Mouse (Mus musculus) MEL (cell line): ENCODE measurements around the gene Vmn2r27. TPM values are rescaled to one million over a fixed set of nuclear protein-coding genes. Genes with fewer than 3 reads are reported as not detected.
A peak's percentile ranks its signal among the peaks of the same experiment; 100 is the strongest.

ENCODE experiments used
- DNase-seq: peaks from one replicate; pipeline ENCODE4 v3.0.0; 2011; ENCODE audit warnings: low read depth, low spot score
- H3K27ac ChIP-seq: 2 replicates; pipeline ENCODE4 v1.5.1; 2012; ENCODE audit warnings: low read depth, mild to moderate bottlenecking, control low read depth, low read length, moderate library complexity; ENCODE audit not compliant: control insufficient read depth
- H3K27me3 ChIP-seq, 2 experiments: fragments of 150-350 bp in 1 of 2; sonication (generic) in 1 of 2; 2 replicates each; pipeline ENCODE4 v1.6.1; 2012; ENCODE audit warnings: low read length in 2 of 2, mild to moderate bottlenecking in 2 of 2, improper control_type of control experiment in 1 of 2, moderate library complexity in 1 of 2; ENCODE audit not compliant: insufficient read depth in 2 of 2, control insufficient read depth in 1 of 2
- H3K36me3 ChIP-seq, 2 experiments: 2 replicates each; pipeline ENCODE4 v1.6.1; 2012 to 2014; ENCODE audit warnings: low read length in 2 of 2, improper control_type of control experiment in 1 of 2, inconsistent platforms in 1 of 2, mild to moderate bottlenecking in 1 of 2; ENCODE audit not compliant: insufficient read depth in 2 of 2, control insufficient read depth in 1 of 2
- H3K4me1 ChIP-seq, 2 experiments: fragments of 150-350 bp in 1 of 2; sonication (generic) in 1 of 2; 2 replicates each; pipeline ENCODE4 v1.6.1; 2012; ENCODE audit warnings: low read length in 2 of 2, improper control_type of control experiment in 1 of 2, mild to moderate bottlenecking in 1 of 2; ENCODE audit not compliant: insufficient read depth in 2 of 2, control insufficient read depth in 1 of 2
- H3K4me3 ChIP-seq, 2 experiments: fragments of 150-350 bp in 1 of 2; sonication (generic) in 1 of 2; 2 replicates each; pipeline ENCODE4 v1.5.1; 2012; ENCODE audit warnings: low read depth in 2 of 2, low read length in 2 of 2, mild to moderate bottlenecking in 2 of 2, moderate library complexity in 2 of 2, control low read depth in 1 of 2, improper control_type of control experiment in 1 of 2; ENCODE audit not compliant: control insufficient read depth in 1 of 2, insufficient read depth in 1 of 2
- H3K79me2 ChIP-seq: 2 replicates; pipeline ENCODE4 v1.6.1; 2012; ENCODE audit warnings: mild to moderate bottlenecking, low read length, moderate library complexity; ENCODE audit not compliant: control insufficient read depth, poor library complexity, insufficient read depth
- H3K9ac ChIP-seq: 2 replicates; pipeline ENCODE4 v1.6.1; 2012; ENCODE audit warnings: low read depth, mild to moderate bottlenecking, control low read depth, low read length, moderate library complexity; ENCODE audit not compliant: control insufficient read depth, poor library complexity, severe bottlenecking
- H3K9me3 ChIP-seq: fragments of 150-350 bp; sonication (generic); replicated peaks from 2 replicates; pipeline ENCODE4 v1.6.1; 2012; ENCODE audit warnings: mild to moderate bottlenecking, low read length, improper control_type of control experiment, moderate library complexity; ENCODE audit not compliant: insufficient read depth
- CHD2 ChIP-seq: IDR thresholded peaks from 2 replicates; pipeline ENCODE4 v1.6.1; 2011; ENCODE audit warnings: low read length, improper control_type of control experiment
- EP300 ChIP-seq, 2 experiments: IDR thresholded peaks; 2 replicates each; pipeline ENCODE4 v1.6.1; 2011; ENCODE audit warnings: improper control_type of control experiment in 2 of 2, low read length in 2 of 2, low read depth in 1 of 2, mild to moderate bottlenecking in 1 of 2
- RCOR1 ChIP-seq: IDR thresholded peaks from 2 replicates; pipeline ENCODE4 v1.6.1; 2012; ENCODE audit warnings: low read depth, mild to moderate bottlenecking, inconsistent platforms, low read length, improper control_type of control experiment
- polyA plus RNA-seq, 2 experiments: library from polyadenylated mRNA; stranded (reverse) in 1 of 2; unstranded in 1 of 2; fragments of >175 nt in 1 of 2; fragments of >200 nt in 1 of 2; gene quantifications; 2 replicates each; pipeline versions ENCODE4 v1.2.1 to v1.2.4; 2012; ENCODE audit warnings: low replicate concordance in 2 of 2, low read depth in 1 of 2; ENCODE audit not compliant: insufficient read length in 2 of 2, insufficient read depth in 1 of 2, missing spikeins in 1 of 2
- total RNA-seq: library from RNA; depleted of rRNA; stranded (reverse); fragments of 300-350 nt; gene quantifications from 2 replicates; pipeline ENCODE4 v1.2.3, GENCODE M21; 2012; rRNA removed

The Vmn2r27 gene
- total and polyA plus RNA-seq, 3 experiments: not detected

DNA sequence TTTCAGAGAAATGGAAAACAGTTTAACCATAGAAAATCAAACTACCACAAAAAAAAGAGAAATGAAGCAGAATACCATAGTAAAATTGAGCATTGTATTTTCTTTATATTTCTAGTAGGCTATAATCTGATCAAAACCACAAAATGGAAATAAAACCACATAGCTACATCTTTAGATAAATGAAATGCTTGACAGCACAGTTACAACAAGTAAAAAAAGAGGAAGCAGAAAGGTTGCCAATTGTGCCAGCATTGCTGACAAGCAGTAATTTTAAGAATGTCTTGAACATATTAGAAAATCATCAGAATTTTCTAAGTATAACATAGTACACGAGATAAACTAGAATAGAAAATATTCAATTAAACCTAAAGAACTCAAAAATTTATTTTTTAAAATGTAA, 81.8 kb downstream of the Vmn2r27 start:
- Histone ChIP-seq H3K4me1 (no peaks in the 10 kb centered on the region), H3K9me3 (no peaks in the 10 kb centered on the region), H3K27me3 (no peaks in the 10 kb centered on the region), H3K36me3 (no peaks in the 10 kb centered on the region), H3K79me2 (no peaks in the 10 kb centered on the region), H3K27ac (no peak overlapping the region), H3K9ac (no peak overlapping the region), H3K4me3 (no peak overlapping the region)
- peak; percentile 32 for DNase-seq
- TF ChIP-seq EP300 (IDR thresholded peaks at IDR 0.05; ENCODE audit: low read depth in 1 of 2, low read length in 2 of 2): peak in 1 of 2 experiments; percentile 42; a peak in 2 of 4 replicates
- no peak for TF ChIP-seq CHD2
- TF ChIP-seq RCOR1: 0 out of 2 replicates have a peak, but pooled peaks have one; percentile 18

Other genes with a start within 250 kb of the Vmn2r27 start
- not detected in 2 replicates for gene Vmn2r26, start 207.3 kb downstream of the Vmn2r27 start, total RNA-seq
- not detected for gene Vmn2r26, start 207.3 kb downstream of the Vmn2r27 start, polyA plus RNA-seq
- gene Cd163, start 72.8 kb upstream of the Vmn2r27 start, total RNA-seq: 0.33 and 0.58 TPM in 2 replicates
- under 1 TPM in 1 of 2 experiments, not detected in 1; 0.81 TPM for gene Cd163, start 72.8 kb upstream of the Vmn2r27 start, polyA plus RNA-seq
- gene Pex5, start 183.2 kb upstream of the Vmn2r27 start, total RNA-seq: 56.0 and 63.1 TPM in 2 replicates
- gene Pex5, start 183.2 kb upstream of the Vmn2r27 start, polyA plus RNA-seq: 10 to 100 TPM in 1 of 2 experiments, not detected in 1; 63.0 TPM
- 46.5 and 51.3 TPM in 2 replicates for gene Clstn3, start 232.9 kb upstream of the Vmn2r27 start, total RNA-seq
- gene Clstn3, start 232.9 kb upstream of the Vmn2r27 start, polyA plus RNA-seq: 10 to 100 TPM in 1 of 2 experiments, not detected in 1; 59.8 TPM